Mouse (Mus musculus) heart, postnatal 4 days (tissue): ENCODE data around the gene Shb. TPM values are rescaled to one million over a fixed set of nuclear protein-coding genes. Genes with fewer than 3 reads are reported as not detected.
A peak's percentile ranks its signal among the peaks of the same experiment; 100 is the strongest.

ENCODE experiments used
- DNase-seq: peaks from one replicate; pipeline ENCODE4 v3.0.0; 2021
- total RNA-seq, 2 experiments: library from RNA; stranded (reverse); gene quantifications; 2 replicates each; pipeline ENCODE4 v1.2.3; 2021

Shb gene
- total RNA-seq, 2 experiments from 2014 or later = 69.3 to 70.9 TPM

DNA sequence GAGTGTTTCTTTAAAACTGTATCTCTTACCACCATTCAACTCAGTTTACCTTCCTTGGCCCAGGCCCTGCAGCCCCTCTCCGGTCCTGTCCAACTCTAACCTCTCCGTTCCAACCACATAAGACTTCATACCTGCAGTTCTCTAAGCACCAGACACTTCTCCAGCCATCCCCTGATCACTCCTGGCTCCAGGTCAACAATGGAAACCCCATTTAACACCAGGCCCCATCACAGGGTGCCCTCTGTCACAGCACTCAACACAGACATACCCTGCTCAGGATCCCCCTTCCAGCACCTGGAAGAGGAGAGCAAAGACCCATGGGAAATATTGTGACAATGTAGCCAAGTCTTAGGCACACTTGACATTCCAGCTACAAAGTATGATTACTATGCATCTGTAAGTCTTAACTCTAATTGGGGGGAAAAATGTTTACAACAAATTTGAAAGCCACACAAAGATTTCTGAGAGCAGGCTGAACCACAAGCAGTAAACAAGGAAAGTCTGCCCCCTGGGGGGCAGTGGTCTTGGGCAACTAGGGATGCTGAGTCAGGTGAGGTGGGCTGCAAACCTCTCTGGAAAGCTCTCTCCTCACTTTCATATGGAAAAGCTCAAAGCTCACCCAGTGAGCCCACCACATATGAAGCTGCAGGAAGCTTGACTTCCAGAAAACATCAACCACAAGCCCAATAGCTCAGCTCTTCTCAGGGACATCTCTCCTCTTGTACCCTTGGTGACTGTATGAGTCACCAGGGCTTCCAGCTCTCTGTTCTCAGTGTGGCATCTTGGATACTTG lies 4.5 kb downstream of the Shb start:
- peak; percentile 64 for DNase-seq

DNA sequence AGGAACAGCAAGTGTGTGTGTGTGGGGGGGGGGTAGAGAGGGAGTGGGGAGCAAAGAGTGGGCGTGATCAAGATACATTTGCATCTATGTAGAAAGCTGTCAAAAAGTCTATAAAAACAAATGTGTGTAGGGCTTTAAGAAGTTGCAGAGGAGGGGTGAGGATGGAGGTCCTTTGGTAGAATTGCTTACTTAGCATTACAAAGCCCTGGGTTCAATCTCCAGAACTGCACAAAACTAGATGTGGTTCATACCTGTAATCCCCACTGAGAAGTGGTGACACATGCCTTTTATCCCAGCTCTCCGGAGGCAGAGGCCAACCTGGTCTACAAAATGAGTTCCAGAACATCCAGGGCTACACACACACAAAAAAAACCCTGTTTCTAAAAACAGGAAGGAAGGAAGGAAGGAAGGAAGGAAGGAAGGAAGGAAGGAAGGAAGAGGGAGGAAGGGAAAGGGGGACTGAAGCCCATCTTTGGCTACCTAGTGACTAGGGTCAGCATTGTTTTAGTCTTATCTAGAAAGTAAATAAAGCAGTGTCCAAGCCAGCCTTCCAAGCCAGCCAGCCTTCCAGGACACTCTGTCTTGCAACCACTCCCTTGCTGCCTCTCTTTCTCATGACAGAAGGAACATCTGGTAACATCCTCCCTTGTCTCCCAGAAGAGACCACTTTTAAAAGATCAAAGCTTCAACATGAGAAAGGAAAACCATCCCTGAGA lies 5.3 kb downstream of the Shb start:
- no peak for DNase-seq

DNA sequence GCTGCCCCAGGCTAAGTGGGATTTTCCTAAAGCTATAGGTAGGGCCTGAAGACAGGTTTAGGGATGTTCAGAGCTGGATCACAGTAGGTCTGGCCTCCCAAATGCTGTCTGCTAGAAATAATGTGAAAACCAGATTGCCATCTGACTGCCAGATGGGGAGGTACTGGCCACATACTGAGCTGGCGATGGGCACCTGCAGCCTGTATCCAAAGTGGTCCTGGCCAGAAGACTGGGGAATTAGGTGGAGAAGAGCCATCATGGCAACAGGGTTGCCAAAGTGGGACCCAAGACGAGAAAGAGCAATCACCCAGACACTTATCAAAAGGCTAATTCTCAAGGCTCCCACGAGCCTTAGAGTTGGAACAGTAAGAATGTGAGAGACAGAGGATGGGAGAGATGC lies 6.1 kb downstream of the Shb start:
- DNase-seq = no peak

DNA sequence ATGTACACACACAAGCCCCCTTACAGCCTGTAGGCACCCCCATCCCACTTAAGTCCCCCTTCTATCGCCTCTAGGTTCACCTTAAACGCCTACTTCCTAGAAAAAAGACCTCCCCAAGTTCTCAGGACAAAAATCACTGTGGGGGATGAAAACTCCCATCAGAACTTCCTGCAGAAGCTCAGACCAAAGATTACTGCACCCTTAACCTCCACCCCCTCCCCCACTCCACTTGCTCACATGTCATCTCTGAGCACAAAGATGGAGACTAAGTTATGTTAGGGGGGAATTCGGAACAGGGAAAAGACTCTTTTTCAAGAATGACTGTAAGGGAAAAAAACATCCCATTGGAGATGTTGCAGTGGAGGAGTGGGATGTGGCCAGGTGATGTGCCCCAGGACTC lies 6.7 kb downstream of the Shb start:
- no peak for DNase-seq

DNA sequence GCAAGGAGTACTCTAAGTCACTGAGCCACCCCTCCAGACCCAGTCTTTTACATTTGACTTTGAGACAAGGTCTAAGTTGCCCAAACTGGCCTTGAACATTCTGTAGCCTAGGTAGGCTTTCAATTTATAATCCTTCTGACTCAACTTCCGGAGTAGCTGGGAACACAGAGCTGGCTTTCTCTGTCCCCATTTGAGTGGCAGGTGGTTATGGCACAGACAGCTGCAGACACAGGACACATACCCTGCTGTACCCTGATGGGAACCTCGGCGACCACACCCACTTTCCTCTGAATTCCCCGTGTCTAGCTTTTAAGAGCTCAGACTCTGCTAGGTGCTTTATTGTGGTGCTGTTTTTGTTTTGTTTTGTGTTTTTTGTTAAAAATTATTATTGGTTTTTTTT lies 7.7 kb downstream of the Shb start:
- no peak for DNase-seq

DNA sequence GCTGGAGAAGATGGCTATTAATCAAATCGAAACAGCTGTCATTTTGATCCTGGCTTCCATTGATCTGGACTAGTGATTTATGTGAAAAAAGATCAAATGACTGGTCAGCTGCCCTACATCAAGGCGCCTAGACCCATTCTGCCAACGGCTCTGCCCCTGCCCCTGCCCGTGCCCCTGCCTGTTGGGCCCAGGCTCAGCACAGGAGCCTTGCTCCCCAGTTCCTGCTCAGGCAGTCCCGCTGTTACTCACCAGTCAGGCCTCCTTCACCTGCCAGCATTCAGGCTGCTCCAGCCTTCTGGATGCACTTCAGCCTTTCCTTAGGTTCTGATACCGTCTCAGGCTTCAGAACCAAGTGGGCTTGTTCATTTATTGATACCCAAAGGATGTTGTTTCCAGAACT lies 8.9 kb downstream of the Shb start:
- no peak for DNase-seq

DNA sequence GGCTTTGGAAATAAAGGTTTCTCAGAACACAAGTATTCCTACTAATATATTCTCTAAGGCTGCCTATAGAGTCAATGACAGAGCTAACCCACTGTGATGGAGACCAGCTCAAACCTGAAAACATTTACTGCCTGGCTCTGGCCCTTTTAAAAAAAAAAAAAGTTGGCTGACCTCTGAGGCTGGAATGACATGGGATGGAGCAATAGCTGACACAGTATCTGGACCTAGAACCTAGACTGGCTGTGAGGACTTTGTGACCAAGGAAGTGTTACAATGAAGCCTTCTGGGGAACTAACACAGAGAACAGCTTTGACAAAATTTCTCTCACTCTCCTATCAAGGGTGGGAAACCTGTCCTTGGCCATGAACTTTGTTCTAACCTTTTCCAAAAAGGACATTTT lies 9.3 kb downstream of the Shb start:
- no peak for DNase-seq

DNA sequence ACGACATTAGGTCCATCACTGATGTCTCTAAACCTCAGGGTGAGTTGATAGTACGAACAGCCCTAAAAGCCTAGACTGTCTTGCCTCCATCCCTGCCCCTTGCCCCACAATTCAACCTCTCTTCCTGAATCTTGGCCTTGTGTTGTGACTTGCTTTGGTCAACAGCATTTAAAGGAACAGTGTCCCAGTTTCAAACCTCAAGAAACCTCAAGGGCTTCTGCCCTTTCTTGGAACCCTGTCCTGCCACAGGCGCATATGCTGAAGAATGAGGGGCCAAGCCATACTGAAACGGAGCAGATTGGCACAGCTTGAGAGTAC lies 9.7 kb downstream of the Shb start:
- no peak for DNase-seq

DNA sequence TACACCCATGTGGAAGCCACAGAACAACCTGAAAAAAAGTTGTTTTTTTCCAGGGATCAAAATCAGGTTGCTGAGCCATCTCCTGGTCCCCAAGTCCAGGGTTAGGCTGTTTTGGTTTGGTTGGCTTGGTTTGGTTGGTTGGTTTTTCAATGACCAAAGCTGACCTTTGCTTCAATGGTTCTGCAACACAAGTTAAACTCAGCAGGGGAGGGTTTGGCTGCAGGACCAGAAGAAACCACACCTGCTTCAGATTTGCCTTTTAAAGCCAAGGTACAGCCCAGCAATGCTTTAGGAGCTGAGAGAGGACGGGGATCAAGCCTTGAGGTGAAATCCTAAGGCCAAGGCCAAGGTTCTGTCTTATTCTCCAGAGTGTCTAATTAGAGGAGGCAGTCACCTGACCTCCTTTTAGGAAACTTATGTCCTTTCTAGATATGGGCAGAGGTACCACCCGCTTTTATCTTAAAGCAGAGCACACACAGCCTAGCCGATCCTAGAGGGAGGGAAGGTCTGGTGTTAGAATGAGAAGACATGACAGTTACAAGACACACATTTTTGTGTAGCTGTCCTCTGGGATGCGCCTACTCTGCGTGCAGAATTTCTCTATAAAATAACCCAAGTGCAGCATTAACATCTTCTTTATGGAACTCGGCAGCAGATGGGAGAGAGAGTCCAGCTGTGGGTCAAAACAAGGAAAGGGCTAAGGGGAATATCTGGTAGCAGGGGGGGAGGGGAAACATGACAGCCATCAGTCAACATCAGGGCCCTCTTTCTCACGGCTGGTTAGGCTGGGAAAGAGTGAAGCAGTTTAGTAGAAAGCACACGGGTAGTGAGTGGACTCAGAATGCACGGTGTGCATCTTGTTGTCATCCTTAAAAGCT lies 10.3 kb downstream of the Shb start:
- DNase-seq = no peak

DNA sequence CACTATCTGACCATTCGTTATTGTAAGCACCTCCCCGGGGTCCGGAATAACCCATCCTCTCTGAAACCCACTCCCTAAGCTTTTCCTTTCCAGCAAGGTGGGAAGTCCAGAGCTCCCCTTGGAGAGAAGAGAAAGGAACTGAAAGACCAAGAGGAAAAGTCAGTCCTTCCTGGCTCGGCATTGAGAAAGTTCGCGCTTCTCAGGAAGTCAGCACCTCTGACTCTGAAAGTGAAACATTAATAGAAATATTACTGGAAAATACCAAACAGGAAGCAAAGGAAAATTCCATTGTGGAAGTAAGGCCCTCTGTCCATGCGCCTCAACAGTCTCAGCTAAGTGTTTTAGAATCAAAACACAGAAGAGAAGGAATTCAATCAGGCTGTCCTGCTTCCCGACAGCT lies 11.9 kb downstream of the Shb start:
- no peak for DNase-seq

DNA sequence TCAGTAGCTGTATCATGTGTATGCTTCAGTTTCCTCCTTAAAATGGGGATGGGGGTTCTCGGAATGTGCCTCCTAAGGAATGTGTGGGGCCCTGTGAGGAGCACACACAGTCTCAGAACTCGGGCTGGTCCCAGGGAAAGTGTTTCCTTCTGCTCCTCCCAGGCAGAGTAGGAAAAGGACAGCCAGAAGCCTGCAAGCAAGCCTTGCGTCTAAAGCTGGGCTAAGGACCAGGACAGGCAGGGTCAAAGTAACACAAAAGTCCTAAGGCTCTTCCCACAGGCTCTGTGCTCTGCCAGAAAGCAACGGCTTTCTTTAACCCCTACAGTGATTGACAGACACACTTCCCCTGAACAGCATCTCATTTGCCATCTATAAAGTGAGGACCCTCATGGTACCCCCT lies 14.9 kb downstream of the Shb start:
- no peak for DNase-seq

DNA sequence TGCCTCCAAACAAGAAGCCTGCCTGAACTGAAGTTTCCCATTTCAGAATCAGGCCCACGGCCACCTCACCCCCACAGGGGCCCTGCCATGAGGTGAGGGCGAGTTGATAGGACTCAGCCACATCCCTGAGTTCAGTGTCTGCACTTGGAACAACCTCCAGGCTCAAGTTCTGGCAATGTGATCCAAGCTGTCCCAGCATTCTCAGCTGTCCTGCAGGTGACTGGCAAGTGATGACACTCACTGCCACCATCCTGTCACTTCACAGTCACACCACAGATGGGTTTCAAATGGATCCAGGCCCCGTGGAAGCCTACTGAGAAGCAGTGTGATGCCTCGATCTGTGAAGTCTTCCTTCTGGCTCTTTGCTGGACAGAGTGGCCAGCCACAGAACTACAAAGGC lies 16.4 kb downstream of the Shb start:
- DNase-seq = peak; percentile 55

DNA sequence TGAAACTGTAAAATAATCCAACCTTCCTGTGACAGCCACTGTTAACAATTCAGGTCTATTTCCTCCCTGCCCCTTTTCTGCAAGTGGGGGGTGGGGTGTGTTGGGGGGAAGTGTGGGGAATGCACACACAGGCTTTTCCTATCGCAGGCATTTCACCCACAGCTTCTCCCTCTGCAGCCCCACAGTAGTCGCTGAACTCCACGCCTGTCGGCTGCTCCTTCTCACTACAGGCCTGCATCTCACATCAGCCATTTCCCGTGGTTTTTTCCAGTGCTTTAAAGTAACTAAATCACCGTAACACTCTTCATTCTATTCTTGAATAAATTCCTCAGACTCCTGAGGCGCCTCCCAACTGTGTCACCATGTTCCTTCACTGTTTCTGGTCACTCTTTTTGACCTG lies 17.9 kb downstream of the Shb start:
- no peak for DNase-seq

DNA sequence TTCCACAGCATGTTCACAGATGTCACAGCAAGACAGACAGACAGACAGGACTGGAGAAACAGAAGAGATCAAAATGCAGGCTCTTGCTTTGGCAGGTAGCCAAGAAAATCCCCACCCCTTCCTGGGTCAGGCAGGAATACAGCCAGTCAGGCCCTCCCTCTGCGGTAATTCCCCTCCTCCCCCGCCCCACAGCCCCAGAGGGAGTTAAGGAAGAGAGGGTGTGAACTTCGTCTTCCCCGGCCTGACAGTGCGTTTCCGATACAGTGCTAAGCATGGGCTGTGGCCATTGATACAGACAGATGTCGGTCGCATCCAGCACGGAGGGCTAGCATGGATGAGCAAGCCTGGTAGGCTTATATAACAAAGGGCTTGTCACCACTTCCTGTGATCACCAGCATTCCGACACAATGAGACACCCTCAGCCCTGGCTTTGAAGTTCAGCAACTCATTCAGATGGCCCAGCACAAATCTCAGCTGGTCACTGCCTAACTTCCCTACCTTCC lies 18.4 kb downstream of the Shb start:
- DNase-seq = peak; percentile 67

DNA sequence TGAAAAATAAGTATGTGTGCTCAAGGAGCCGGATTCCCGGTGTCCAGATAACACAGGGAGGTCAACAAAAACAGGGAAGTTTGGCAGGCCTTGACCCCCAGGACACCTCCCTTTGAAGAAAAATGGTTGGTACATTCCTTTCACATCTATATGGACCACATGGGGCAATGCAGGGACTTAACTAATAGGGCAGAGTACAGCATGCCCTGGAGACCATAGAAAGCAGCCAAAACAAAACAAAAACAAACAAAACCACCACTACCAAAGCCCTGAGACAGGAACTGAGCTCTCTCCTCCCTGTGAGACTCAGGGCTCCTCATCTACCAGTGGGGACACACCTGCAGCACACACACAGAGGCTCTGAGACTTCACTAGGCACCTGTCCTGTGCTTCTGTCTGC lies 18.9 kb downstream of the Shb start:
- no peak for DNase-seq

DNA sequence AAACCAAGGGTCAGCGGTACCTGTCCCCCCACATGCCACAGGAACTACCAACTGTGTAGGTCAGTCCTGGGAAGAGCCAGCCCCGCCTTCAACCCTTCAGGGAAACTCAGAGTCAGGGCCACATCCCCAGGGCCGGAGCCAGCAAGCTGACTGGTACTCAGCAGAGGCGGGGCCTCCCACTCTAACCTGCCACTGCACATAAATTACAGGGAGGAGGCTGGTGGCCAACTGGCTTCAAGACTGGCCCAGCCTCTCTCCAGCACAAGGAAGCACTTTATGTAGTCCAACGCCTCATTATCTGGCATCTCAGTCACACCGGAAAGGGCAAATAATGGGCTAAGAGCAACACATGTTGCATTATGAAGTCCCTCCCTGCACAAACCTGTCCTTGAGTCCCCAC lies 22.1 kb downstream of the Shb start:
- DNase-seq = peak; percentile 50

DNA sequence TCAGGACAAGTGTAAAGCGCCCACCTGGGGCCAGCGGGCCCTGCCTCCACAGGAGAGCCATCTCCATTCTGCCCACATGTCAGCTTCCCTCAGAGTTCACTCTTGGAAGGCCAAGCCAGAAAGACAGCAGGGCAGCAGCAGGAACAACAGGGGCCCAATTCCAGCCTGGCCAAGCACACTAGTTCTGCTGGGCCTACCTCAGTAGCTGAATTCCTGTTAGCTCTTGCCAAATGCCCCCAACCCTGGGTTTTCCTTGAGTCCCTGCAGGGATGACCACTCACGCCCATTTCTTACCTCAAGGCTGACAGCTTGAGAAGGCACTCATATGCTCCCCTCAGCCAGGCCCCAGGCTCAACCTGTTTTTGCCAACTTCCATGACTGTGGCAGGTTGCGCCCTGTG lies 22.9 kb downstream of the Shb start:
- no peak for DNase-seq

DNA sequence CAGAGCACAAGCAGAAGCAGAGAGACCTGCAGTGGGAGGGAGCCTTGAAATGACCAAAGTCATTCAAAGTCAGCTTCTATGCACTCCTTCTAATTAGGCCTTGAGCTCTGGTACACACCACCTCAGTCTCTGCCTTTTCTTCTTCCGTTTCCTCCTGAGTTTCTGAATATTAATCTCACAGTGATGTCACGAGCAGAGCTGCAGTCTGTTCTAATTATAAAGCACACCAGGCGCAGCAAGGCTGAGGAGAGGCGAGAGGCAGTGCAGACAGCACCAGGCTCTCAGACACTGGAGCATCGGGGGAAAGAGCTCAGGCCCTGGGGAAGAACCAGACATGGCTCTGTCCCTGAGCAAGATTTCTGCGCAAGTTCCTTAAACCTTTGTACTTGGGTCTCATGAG lies 23.8 kb downstream of the Shb start:
- DNase-seq = peak; percentile 56

DNA sequence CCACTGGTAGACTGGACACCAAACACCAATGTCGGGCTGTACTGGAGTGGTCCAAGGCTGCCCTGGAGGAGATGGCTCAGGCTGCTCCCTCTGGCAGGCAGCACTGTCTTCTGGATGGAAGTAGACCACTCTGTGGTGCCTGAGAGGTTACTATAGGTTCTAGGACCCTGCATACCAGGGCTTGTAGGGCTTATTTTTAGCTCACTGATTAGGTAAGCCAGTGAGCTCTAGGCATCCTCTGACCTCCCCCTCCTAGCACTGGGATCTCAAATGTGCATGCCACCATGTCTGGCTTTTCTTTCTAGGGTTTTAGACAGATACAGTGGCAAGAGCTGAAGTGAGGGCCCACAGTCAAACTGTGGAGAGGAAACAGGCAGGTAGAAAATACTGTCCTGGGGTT lies 24.8 kb downstream of the Shb start:
- no peak for DNase-seq

DNA sequence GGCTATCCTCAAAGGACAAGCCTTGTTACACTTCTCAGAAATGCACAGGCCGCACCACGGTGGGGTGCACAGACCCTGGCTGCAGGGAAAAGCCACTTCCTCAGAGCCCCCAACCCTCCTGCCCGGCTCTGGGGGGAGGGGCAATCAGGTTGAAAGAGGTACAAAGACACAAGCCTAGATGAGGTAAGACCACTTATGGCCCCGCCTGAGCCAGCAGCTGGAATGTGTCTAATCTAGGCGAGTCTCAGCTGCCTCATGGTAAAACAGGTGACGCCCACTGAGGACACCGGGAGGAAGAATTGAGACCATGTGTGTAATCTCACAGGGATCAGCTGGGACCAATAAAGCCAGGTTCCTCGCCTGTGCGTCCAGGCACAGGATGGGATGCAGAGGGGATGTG lies 25.2 kb downstream of the Shb start:
- no peak for DNase-seq

DNA sequence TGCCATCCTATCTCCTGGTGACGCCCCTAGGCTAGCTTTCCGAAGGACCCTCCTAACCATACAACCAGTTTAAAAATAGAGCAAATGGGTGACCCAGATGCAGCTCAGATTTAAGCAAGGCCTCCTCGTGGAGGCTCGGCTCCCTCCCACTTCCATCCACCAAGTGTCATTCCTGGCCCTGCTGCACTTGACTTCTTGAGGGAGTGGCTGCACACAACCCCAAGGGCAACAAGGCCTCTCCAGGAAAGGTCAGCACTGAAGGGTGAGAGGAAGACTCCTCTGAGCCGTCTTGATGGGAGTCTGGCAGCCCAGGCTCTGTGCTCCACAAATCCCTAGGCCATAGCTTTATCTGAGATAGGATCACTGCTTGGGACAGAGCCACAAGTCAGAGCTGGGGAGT lies 25.7 kb downstream of the Shb start:
- no peak for DNase-seq

DNA sequence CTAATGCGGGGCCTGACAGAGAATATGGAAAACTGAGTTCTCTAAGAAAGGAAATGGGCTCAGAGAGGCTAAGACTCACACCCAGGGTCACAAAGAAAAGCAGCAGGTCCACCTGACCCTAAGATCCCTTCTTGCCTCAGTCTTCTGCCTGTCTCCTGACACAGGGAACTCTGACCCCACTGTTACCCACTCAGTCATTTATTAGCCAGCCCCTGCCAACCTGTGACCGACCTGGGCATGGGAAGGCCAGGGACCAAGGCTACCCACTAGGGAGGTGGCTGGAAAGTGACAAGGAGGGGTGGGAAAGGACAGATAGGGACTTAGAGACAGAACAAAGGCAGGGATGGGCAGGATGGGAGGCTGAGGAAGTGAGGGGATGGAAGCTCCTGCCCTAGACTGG lies 26.6 kb downstream of the Shb start:
- no peak for DNase-seq

DNA sequence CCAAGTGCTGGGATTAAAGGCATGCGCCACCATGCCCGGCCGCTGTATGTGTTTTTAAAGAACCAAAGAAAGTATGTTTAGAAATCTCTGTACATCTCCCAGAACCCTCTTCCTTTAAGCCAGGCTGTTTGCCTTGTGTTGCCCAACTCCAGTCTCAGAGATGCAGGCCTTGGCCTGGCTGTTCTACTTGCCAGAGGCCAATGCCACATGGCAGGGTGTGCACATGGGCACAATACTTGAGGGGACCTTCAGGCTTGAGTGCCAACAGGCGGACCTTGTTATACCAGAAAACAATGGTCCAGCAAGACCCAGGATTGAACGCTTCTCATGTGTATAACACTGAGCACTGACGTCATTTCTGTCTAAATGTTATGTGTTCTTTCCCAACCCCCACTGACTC lies 27.1 kb downstream of the Shb start:
- DNase-seq = no peak
